18 mouse cellular contexts compared by ENCODE assay signal in the genomic region with DNA sequence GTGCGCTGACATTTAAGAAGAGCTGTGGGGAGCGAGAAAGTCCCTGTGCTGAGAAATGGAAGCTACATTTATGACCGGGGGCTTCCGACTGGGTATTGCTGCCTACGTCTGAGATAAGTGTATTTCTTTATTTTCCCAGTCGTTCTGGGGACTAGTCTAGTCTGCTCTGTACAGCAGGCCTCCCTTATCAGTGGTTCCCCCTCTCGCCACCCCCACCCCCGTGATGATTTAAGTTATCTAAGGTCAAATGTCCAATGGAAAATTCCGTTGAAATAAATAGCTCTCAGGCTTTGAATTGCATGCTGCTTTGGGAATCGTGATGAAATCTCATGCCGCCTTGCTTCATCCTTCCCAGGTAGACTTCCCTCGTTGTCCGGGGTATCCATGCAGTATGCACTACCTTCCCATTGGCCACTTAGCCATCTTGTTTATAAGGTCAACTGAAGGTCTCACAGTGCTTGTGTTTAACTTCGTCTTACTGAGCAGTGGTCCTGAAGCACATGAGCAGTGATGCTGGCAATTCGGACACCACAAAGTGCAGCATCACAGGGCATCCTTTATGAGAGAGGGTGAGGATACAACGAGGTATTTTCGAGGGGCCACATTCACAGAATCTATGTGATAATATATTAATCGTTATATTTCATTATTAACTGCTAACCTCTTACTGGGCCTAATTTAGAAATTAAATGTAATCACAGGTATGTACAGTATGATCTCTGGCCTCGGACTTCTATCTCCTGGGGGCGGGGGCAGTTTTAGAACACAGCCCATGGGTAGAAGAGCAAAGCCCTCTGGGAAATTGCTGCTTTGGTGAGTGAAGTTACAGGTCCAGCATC. TPM values are rescaled to one million over a fixed set of nuclear protein-coding genes. Genes with fewer than 3 reads are reported as not detected.
DNase-seq lines count a peak whose midpoint lies in the region; ATAC-seq and TF ChIP-seq lines count a peak whose summit lies in the region.
"Had no signal": no experiment of that assay in that cellular context is flagged by ENCODE, and none has a peak within 500 bp of the region (broad histone marks: within the 10 kb centered on the region; RNA-seq: fewer than 3 reads in every experiment).

No protein-coding gene starts in this region.

- no peak for TF ChIP-seq CTCF in heart, adult 2 months (IDR thresholded peaks at IDR 0.05)
- no peak for TF ChIP-seq CTCF in bone marrow, adult 2 months (IDR thresholded peaks at IDR 0.05; ENCODE audit: control insufficient read depth, insufficient read depth, low read length)

- ATAC-seq in kidney, embryonic 14.5 days (ENCODE audit: low FRiP score, low TSS enrichment), result no peak
- ATAC-seq: forebrain, embryonic 14.5 days; midbrain, embryonic 16.5 days had no signal

- peaks cover 4% of the 10 kb centered on the region; the same call in 1 of the 2 replicates for H3K36me3 ChIP-seq in heart, adult 2 months (ENCODE audit: control insufficient read depth, insufficient read depth, low read length)
- no peaks in the 10 kb centered on the region for H3K36me3 ChIP-seq in kidney, embryonic 14.5 days (ENCODE audit: control insufficient read depth, insufficient read depth, low read length)
- H3K36me3 ChIP-seq: liver, embryonic 15.5 days had no signal

- peaks cover 7% of the 10 kb centered on the region for H3K4me1 ChIP-seq in heart, adult 2 months (ENCODE audit: control insufficient read depth, insufficient read depth, low read length)
- peaks cover 16% of the 10 kb centered on the region; the same call in 1 of the 2 replicates for H3K4me1 ChIP-seq in kidney, embryonic 14.5 days (ENCODE audit: control insufficient read depth, insufficient read depth, low read length)
- H3K4me1 ChIP-seq in bone marrow, adult 2 months (ENCODE audit: control insufficient read depth, insufficient read depth, low read length), result peaks cover 2% of the 10 kb centered on the region; the same call in 1 of the 2 replicates
- H3K4me1 ChIP-seq: liver, embryonic 15.5 days had no signal

- H3K9me3 ChIP-seq in kidney, embryonic 14.5 days (ENCODE audit: control insufficient read depth, low read length), result no peaks in the 10 kb centered on the region
- H3K9me3 ChIP-seq: liver, embryonic 15.5 days had no signal

- TF ChIP-seq EP300 in heart, adult 2 months (IDR thresholded peaks at IDR 0.05; ENCODE audit: insufficient read depth, low read depth, low read length), result no peak

- H3K9ac ChIP-seq in heart, adult 2 months (ENCODE audit: low read depth, low read length), result no peak overlapping the region
- no peak overlapping the region for H3K9ac ChIP-seq in kidney, embryonic 14.5 days (ENCODE audit: low read depth, low read length)
- H3K9ac ChIP-seq: hindbrain, embryonic 14.5 days; liver, embryonic 15.5 days had no signal

- no peak for TF ChIP-seq POLR2A in heart, adult 2 months (IDR thresholded peaks at IDR 0.05; ENCODE audit: insufficient read depth, low read depth, low read length)
- TF ChIP-seq POLR2A in bone marrow, adult 2 months (IDR thresholded peaks at IDR 0.05; ENCODE audit: borderline replicate concordance, control insufficient read depth, low read depth, low read length), result no peak

- no peak overlapping the region for H3K4me2 ChIP-seq in kidney, embryonic 14.5 days (replicated peaks; ENCODE audit: low read depth, low read length)
- H3K4me2 ChIP-seq: hindbrain, embryonic 14.5 days; liver, embryonic 15.5 days had no signal

- H3K27me3 ChIP-seq in heart, adult 2 months (ENCODE audit: control insufficient read depth, insufficient read depth, low read length), result no peaks in the 10 kb centered on the region
- no peaks in the 10 kb centered on the region for H3K27me3 ChIP-seq in kidney, embryonic 14.5 days (ENCODE audit: control insufficient read depth, insufficient read depth, low read length)
- H3K27me3 ChIP-seq: CH12.LX; liver, embryonic 15.5 days had no signal

- no peak overlapping the region for H3K4me3 ChIP-seq in heart, adult 2 months
- H3K4me3 ChIP-seq in kidney, embryonic 14.5 days (ENCODE audit: low read length), result no peak overlapping the region
- H3K4me3 ChIP-seq in bone marrow, adult 2 months (replicated peaks; ENCODE audit: control insufficient read depth, low read depth, low read length), result no peak overlapping the region
- H3K4me3 ChIP-seq: erythroblast, embryonic 14.5 days; liver, embryonic 15.5 days had no signal

- DNase-seq in heart, adult 2 months, result no peak
- no peak for DNase-seq in heart, adult 9 months (ENCODE audit: low spot score in 2 of 2)
- no peak for DNase-seq in kidney, adult 11 months
- DNase-seq in kidney, postnatal 4 days, result peak; percentile 23 to 47
- no peak for DNase-seq in urinary bladder, postnatal 10 days (ENCODE audit: low spot score)
- DNase-seq: adrenal gland, postnatal 14 days; cerebellum, adult 2 months; thymus, postnatal 14 days had no signal

- H3K27ac ChIP-seq in heart, adult 2 months, result peak overlapping the region; percentile 39
- H3K27ac ChIP-seq in kidney, embryonic 14.5 days (ENCODE audit: low read depth, low read length), result peak overlapping the region; percentile 53; the same call in 1 of the 2 replicates
- peak overlapping the region; percentile 15 for H3K27ac ChIP-seq in bone marrow, adult 2 months (ENCODE audit: control insufficient read depth, insufficient read depth, low read depth, low read length, poor library complexity)
- H3K27ac ChIP-seq: hindbrain, embryonic 14.5 days; liver, embryonic 15.5 days had no signal

- intact Hi-C loops in heart, adult 2 months (cut with DNase I), result no loop called here

- no peaks in the 10 kb centered on the region for H3K79me2 ChIP-seq in heart, adult 2 months (replicated peaks; ENCODE audit: control insufficient read depth, insufficient read depth, low read length)

- 61% methylated on average over 20 of the region's 20 CpGs for WGBS in heart, adult 2 months
- 62% methylated on average over 20 of the region's 20 CpGs for WGBS in kidney, embryonic 14.5 days
- 79% methylated on average over 20 of the region's 20 CpGs for WGBS in bone marrow, adult 2 months

RNA-seq across cellular contexts. Expression of a gene that starts 41.9 kb away (rescaled TPM):
- total RNA-seq in heart, adult 2 months (2021), result 1 to 10 TPM; 1.2 to 2.3 TPM
- polyA plus RNA-seq in heart, adult 2 months (2012; rRNA removed), result 6.8 and 7.0 TPM in 2 replicates
- polyA plus RNA-seq in kidney, embryonic 14.5 days (2014; fragmentation: Nextera tagmentation; extraction: Ambion mirVana), result 0.74 and 0.97 TPM in 2 replicates
- 1.7 and 5.4 TPM in 2 replicates for polyA plus RNA-seq in bone marrow, adult 2 months (2011; ENCODE audit: insufficient read depth, insufficient read length, low replicate concordance, missing spikeins)
- total RNA-seq: common myeloid progenitor, adult 5-6 weeks; layer of hippocampus, postnatal 14 days had no signal
- polyA plus RNA-seq: erythroblast, embryonic 14.5 days had no signal

RNA-seq across cellular contexts. Expression of a gene that starts 48.4 kb away (rescaled TPM):
- under 1 TPM; 0.36 to 0.47 TPM for total RNA-seq in heart, adult 2 months (2021)
- polyA plus RNA-seq in heart, adult 2 months (2012; rRNA removed), result 2.1 and 3.8 TPM in 2 replicates
- polyA plus RNA-seq in kidney, embryonic 14.5 days (2014; fragmentation: Nextera tagmentation; extraction: Ambion mirVana), result 37.8 and 41.8 TPM in 2 replicates
- 3.1 and 3.7 TPM in 2 replicates for polyA plus RNA-seq in bone marrow, adult 2 months (2011; ENCODE audit: insufficient read depth, insufficient read length, low replicate concordance, missing spikeins)
- polyA plus RNA-seq: erythroblast, embryonic 14.5 days had no signal

RNA-seq across cellular contexts. Expression of a gene that starts 56.9 kb away (rescaled TPM):
- total RNA-seq in heart, adult 2 months (2021), result 1 to 10 TPM; 3.8 to 4.2 TPM
- polyA plus RNA-seq in heart, adult 2 months (2012; rRNA removed), result 3.3 and 3.7 TPM in 2 replicates
- 9.5 and 12.1 TPM in 2 replicates for polyA plus RNA-seq in kidney, embryonic 14.5 days (2014; fragmentation: Nextera tagmentation; extraction: Ambion mirVana)
- 5.2 and 8.8 TPM in 2 replicates for polyA plus RNA-seq in bone marrow, adult 2 months (2011; ENCODE audit: insufficient read depth, insufficient read length, low replicate concordance, missing spikeins)

Comparison
In these comparisons a context has a peak if more than half of its experiments do, and no peak if none do; other contexts are left out.
1. DNase-seq: peak in kidney, postnatal 4 days (2 of 2); none in heart, adult 2 months (0 of 2), heart, adult 9 months (0 of 2), kidney, adult 11 months (single experiment) and urinary bladder, postnatal 10 days (single experiment).
2. Peak in every context shown above with its lines, with median percentiles within 50 percentile points of each other: H3K27ac ChIP-seq.